ENCODE assay signal across 9 mouse cellular contexts in the genomic region with DNA sequence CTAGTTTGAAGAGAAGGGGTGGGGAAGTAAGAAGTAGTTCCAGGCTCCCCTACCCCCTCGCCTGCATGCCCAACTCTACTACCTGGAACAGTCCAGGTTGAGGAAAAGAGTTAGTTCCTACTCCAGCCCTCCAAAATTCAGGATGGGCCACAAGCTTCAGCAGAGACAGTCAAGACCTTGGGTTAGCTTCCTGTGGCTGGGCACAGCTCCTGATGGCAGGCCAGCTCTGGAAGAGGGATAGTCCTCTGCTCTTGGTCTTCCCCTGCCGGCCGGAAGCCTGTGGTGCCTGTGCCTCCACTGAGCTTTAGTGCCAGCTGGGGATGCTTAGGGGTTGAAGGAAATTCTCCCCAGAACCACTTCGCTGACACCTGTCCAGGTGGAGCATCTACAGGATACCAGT. TPM values are rescaled to one million over a fixed set of nuclear protein-coding genes. Genes with fewer than 3 reads are reported as not detected.
DNase-seq lines count a peak whose midpoint lies in the region; ATAC-seq lines count a peak whose summit lies in the region.
"Had no signal": no experiment of that assay in that cellular context is flagged by ENCODE, and none has a peak within 500 bp of the region (broad histone marks: within the 10 kb centered on the region; RNA-seq: fewer than 3 reads in every experiment).

No protein-coding gene starts in this region.

- H3K36me3 ChIP-seq in kidney, embryonic 15.5 days: no peaks in the 10 kb centered on the region
- no peaks in the 10 kb centered on the region for H3K36me3 ChIP-seq in embryonic facial prominence, embryonic 15.5 days
- no peaks in the 10 kb centered on the region for H3K36me3 ChIP-seq in intestine, embryonic 15.5 days
- no peaks in the 10 kb centered on the region for H3K36me3 ChIP-seq in midbrain, embryonic 16.5 days (ENCODE audit: control insufficient read depth, insufficient read depth, low read length)

- no peaks in the 10 kb centered on the region for H3K9me3 ChIP-seq in kidney, embryonic 15.5 days (replicated peaks)
- no peaks in the 10 kb centered on the region for H3K9me3 ChIP-seq in embryonic facial prominence, embryonic 15.5 days (replicated peaks)
- no peaks in the 10 kb centered on the region for H3K9me3 ChIP-seq in intestine, embryonic 15.5 days
- H3K9me3 ChIP-seq in midbrain, embryonic 16.5 days (replicated peaks; ENCODE audit: control insufficient read depth, low read length, poor library complexity, severe bottlenecking): no peaks in the 10 kb centered on the region

- peak overlapping the region; percentile 25; the same call in 1 of the 2 replicates for H3K9ac ChIP-seq in kidney, embryonic 15.5 days
- H3K9ac ChIP-seq in embryonic facial prominence, embryonic 15.5 days: no peak overlapping the region
- peak overlapping the region; percentile 35; the same call in 1 of the 2 replicates for H3K9ac ChIP-seq in intestine, embryonic 15.5 days
- H3K9ac ChIP-seq in midbrain, embryonic 16.5 days (ENCODE audit: low read depth, low read length): no peak overlapping the region

- H3K27me3 ChIP-seq in kidney, embryonic 15.5 days: peaks cover 47% of the 10 kb centered on the region
- peaks cover 17% of the 10 kb centered on the region for H3K27me3 ChIP-seq in embryonic facial prominence, embryonic 15.5 days
- no peaks in the 10 kb centered on the region; the same call in 1 of the 2 replicates for H3K27me3 ChIP-seq in intestine, embryonic 15.5 days (replicated peaks)
- peaks cover 12% of the 10 kb centered on the region; the same call in 1 of the 2 replicates for H3K27me3 ChIP-seq in midbrain, embryonic 16.5 days (ENCODE audit: control insufficient read depth, insufficient read depth, low read depth, low read length)

- peak overlapping the region; percentile 39 for H3K4me3 ChIP-seq in kidney, embryonic 15.5 days (replicated peaks)
- peak overlapping the region; percentile 41 for H3K4me3 ChIP-seq in embryonic facial prominence, embryonic 15.5 days (replicated peaks)
- H3K4me3 ChIP-seq in intestine, embryonic 15.5 days (replicated peaks): peak overlapping the region; percentile 35
- peak overlapping the region; percentile 3; the same call in 1 of the 2 replicates for H3K4me3 ChIP-seq in midbrain, embryonic 16.5 days (ENCODE audit: low read depth, low read length)

- ATAC-seq in kidney, embryonic 15.5 days (replicated peaks; ENCODE audit: low FRiP score): peak; percentile 60
- no peak for ATAC-seq in embryonic facial prominence, embryonic 15.5 days (ENCODE audit: insufficient number of reproducible peaks, low FRiP score, low TSS enrichment, low read depth)
- peak; percentile 32 for ATAC-seq in intestine, embryonic 15.5 days
- ATAC-seq in midbrain, embryonic 16.5 days: 0 out of 2 replicates have a peak, but pooled peaks have one; percentile 21

- no peak for DNase-seq in kidney, adult 9 months
- DNase-seq in yolk sac, embryonic 10.5 days (ENCODE audit: low spot score): no peak
- DNase-seq in c-Kit-positive CD71-positive TER-119-positive erythroid progenitor cells, embryonic 14.5 days (ENCODE audit: low spot score): no peak
- DNase-seq in thymus, postnatal 25 days: no peak
- DNase-seq: right cerebral cortex, postnatal 14 days had no signal

- H3K4me2 ChIP-seq in kidney, embryonic 15.5 days: peak overlapping the region; percentile 70
- peak overlapping the region; percentile 61 for H3K4me2 ChIP-seq in embryonic facial prominence, embryonic 15.5 days (replicated peaks)
- H3K4me2 ChIP-seq in intestine, embryonic 15.5 days (replicated peaks): peak overlapping the region; percentile 70
- peak overlapping the region; percentile 35 for H3K4me2 ChIP-seq in midbrain, embryonic 16.5 days (ENCODE audit: low read length)

- peaks cover 10% of the 10 kb centered on the region for H3K4me1 ChIP-seq in kidney, embryonic 15.5 days
- no peaks in the 10 kb centered on the region; the same call in 1 of the 2 replicates for H3K4me1 ChIP-seq in embryonic facial prominence, embryonic 15.5 days
- H3K4me1 ChIP-seq in intestine, embryonic 15.5 days (replicated peaks): peaks cover 4% of the 10 kb centered on the region; the same call in 1 of the 2 replicates
- H3K4me1 ChIP-seq in midbrain, embryonic 16.5 days (ENCODE audit: control insufficient read depth, insufficient read depth, low read length): 0 out of 2 replicates have a peak, but pooled peaks cover 2% of the 10 kb centered on the region

- no peak overlapping the region for H3K27ac ChIP-seq in kidney, embryonic 15.5 days
- no peak overlapping the region for H3K27ac ChIP-seq in embryonic facial prominence, embryonic 15.5 days (replicated peaks)
- H3K27ac ChIP-seq in intestine, embryonic 15.5 days: no peak overlapping the region
- no peak overlapping the region for H3K27ac ChIP-seq in midbrain, embryonic 16.5 days (ENCODE audit: low read length)

- 24% methylated on average over 4 of the region's 4 CpGs for WGBS in kidney, embryonic 15.5 days
- WGBS in embryonic facial prominence, embryonic 15.5 days: 27% methylated on average over 4 of the region's 4 CpGs
- 29% methylated on average over 4 of the region's 4 CpGs for WGBS in intestine, embryonic 15.5 days
- WGBS in midbrain, embryonic 16.5 days: 27% methylated on average over 4 of the region's 4 CpGs

RNA-seq across cellular contexts. Expression of a gene that starts 0.3 kb away (rescaled TPM):
- polyA plus RNA-seq in kidney, embryonic 15.5 days (2015; fragmentation: Nextera tagmentation; extraction: Ambion mirVana): 0.78 and 1.0 TPM in 2 replicates
- polyA plus RNA-seq in embryonic facial prominence, embryonic 15.5 days (2015; fragmentation: Nextera tagmentation; extraction: Ambion mirVana): 3.2 and 3.5 TPM in 2 replicates
- polyA plus RNA-seq in intestine, embryonic 15.5 days (2015; fragmentation: Nextera tagmentation; extraction: Ambion mirVana): 2.2 and 2.8 TPM in 2 replicates
- polyA plus RNA-seq in midbrain, embryonic 16.5 days (2015; fragmentation: Nextera tagmentation; extraction: Ambion mirVana): 0.05 TPM in 1 of 2 replicates, not detected in the other

RNA-seq across cellular contexts. Expression of a gene that starts 9.1 kb away (rescaled TPM):
- 4.4 and 4.9 TPM in 2 replicates for polyA plus RNA-seq in kidney, embryonic 15.5 days (2015; fragmentation: Nextera tagmentation; extraction: Ambion mirVana)
- 1.9 and 2.5 TPM in 2 replicates for polyA plus RNA-seq in embryonic facial prominence, embryonic 15.5 days (2015; fragmentation: Nextera tagmentation; extraction: Ambion mirVana)
- 3.9 and 4.3 TPM in 2 replicates for polyA plus RNA-seq in intestine, embryonic 15.5 days (2015; fragmentation: Nextera tagmentation; extraction: Ambion mirVana)
- 51.2 and 58.5 TPM in 2 replicates for polyA plus RNA-seq in midbrain, embryonic 16.5 days (2015; fragmentation: Nextera tagmentation; extraction: Ambion mirVana)

RNA-seq across cellular contexts. Expression of a gene that starts 12.2 kb away (rescaled TPM):
- 28.0 and 31.5 TPM in 2 replicates for polyA plus RNA-seq in kidney, embryonic 15.5 days (2015; fragmentation: Nextera tagmentation; extraction: Ambion mirVana)
- 31.8 and 34.2 TPM in 2 replicates for polyA plus RNA-seq in embryonic facial prominence, embryonic 15.5 days (2015; fragmentation: Nextera tagmentation; extraction: Ambion mirVana)
- 24.1 and 25.3 TPM in 2 replicates for polyA plus RNA-seq in intestine, embryonic 15.5 days (2015; fragmentation: Nextera tagmentation; extraction: Ambion mirVana)
- polyA plus RNA-seq in midbrain, embryonic 16.5 days (2015; fragmentation: Nextera tagmentation; extraction: Ambion mirVana): 26.8 and 29.9 TPM in 2 replicates

RNA-seq across cellular contexts. Expression of a gene that starts 12.3 kb away (rescaled TPM):
- 0.86 and 0.91 TPM in 2 replicates for polyA plus RNA-seq in kidney, embryonic 15.5 days (2015; fragmentation: Nextera tagmentation; extraction: Ambion mirVana)
- 1.1 and 1.4 TPM in 2 replicates for polyA plus RNA-seq in embryonic facial prominence, embryonic 15.5 days (2015; fragmentation: Nextera tagmentation; extraction: Ambion mirVana)
- polyA plus RNA-seq in intestine, embryonic 15.5 days (2015; fragmentation: Nextera tagmentation; extraction: Ambion mirVana): 0.34 and 0.87 TPM in 2 replicates
- polyA plus RNA-seq in midbrain, embryonic 16.5 days (2015; fragmentation: Nextera tagmentation; extraction: Ambion mirVana): 0.73 and 1.8 TPM in 2 replicates

RNA-seq across cellular contexts. Expression of a gene that starts 21.7 kb away (rescaled TPM):
- polyA plus RNA-seq in kidney, embryonic 15.5 days (2015; fragmentation: Nextera tagmentation; extraction: Ambion mirVana): 3.8 and 6.5 TPM in 2 replicates
- 3.6 and 4.2 TPM in 2 replicates for polyA plus RNA-seq in embryonic facial prominence, embryonic 15.5 days (2015; fragmentation: Nextera tagmentation; extraction: Ambion mirVana)
- polyA plus RNA-seq in intestine, embryonic 15.5 days (2015; fragmentation: Nextera tagmentation; extraction: Ambion mirVana): 2.3 and 3.0 TPM in 2 replicates
- polyA plus RNA-seq in midbrain, embryonic 16.5 days (2015; fragmentation: Nextera tagmentation; extraction: Ambion mirVana): 4.1 and 5.2 TPM in 2 replicates

Comparison
In these comparisons a context has a peak if more than half of its experiments do, and no peak if none do; other contexts are left out.
1. H3K9ac ChIP-seq: peak in kidney, embryonic 15.5 days (single experiment) and intestine, embryonic 15.5 days (single experiment); none in embryonic facial prominence, embryonic 15.5 days (single experiment) and midbrain, embryonic 16.5 days (single experiment).
2. Peak in every context shown above with its lines, with median percentiles within 50 percentile points of each other: H3K4me2 ChIP-seq and H3K4me3 ChIP-seq.